Mouse (Mus musculus) embryonic stem cell, embryonic (primary cell): ENCODE results near the gene Snx21.

Source experiments
- CTCF ChIA-PET, 4 experiments: fragments of 300-600 bp in 2 of 4; fragments of 350-600 bp in 2 of 4; sonication (Branson Sonifier 250); formaldehyde crosslinking; loops; one replicate each; lab custom pipeline; 2022; ENCODE audit warnings: inconsistent platforms in 2 of 4; lab: Charles Lee
- POLR2A ChIA-PET, 4 experiments: fragments of 300-600 bp in 2 of 4; fragments of 350-600 bp in 2 of 4; sonication (Branson Sonifier 250); formaldehyde crosslinking; loops; one replicate each; lab custom pipeline; 2022; ENCODE audit warnings: antibody characterized with exemption in 4 of 4, inconsistent platforms in 1 of 4; lab: Charles Lee

Snx21 gene

GRCm38 (mm10) chr2:164821060-164821459, 35.4 kb downstream of the Snx21 start:
- POLR2A ChIA-PET, result interaction anchor here in 3 of 4 experiments (0.5 to 18.2 kb wide), 19 partner anchors 14 to 975 kb away, joined by 3 to 694 read pairs (median 75); partner anchors contain the start of genes Acot8 (in 3 of the 3), Ctsa (in 3 of the 3), Neurl2 (in 3 of the 3) and Zswim3 (in 3 of the 3)
- CTCF ChIA-PET, result interaction anchor here in 3 of 4 experiments (0.6 to 3.3 kb wide), 8 partner anchors 12 to 94 kb away, joined by 3 to 19 read pairs (median 4); partner anchors contain the start of genes Ctsa (in 1 of the 3) and Zfp335 (in 1 of the 3)

GRCm38 (mm10) chr2:164822636-164823165, 37.1 kb downstream of the Snx21 start, which contains the start of gene Zswim1:
Gene Zswim1, plus strand, starts transcription at chr2:164822686.
- ChIA-PET CTCF (interaction anchor here (0.6 to 3.3 kb wide), 23 partner anchors 10 to 322 kb away, joined by 3 to 52 read pairs (median 5); partner anchors contain the start of genes Ctsa (in 2 of the 4), Neurl2 (in 2 of the 4), Acot8 (in 1 of the 4) and Pltp (in 1 of the 4)), POLR2A (interaction anchor here (0.6 to 18.2 kb wide), 88 partner anchors 9 to 751 kb away, joined by 3 to 694 read pairs (median 5); partner anchors contain the start of genes Acot8 (in 4 of the 4), Zswim3 (in 4 of the 4), Ctsa (in 3 of the 4) and Neurl2 (in 3 of the 4))

GRCm38 (mm10) chr2:164823181-164823585, 37.6 kb downstream of the Snx21 start:
- CTCF ChIA-PET, result interaction anchor here (0.6 to 3.3 kb wide), 25 partner anchors 9 to 363 kb away, joined by 3 to 52 read pairs (median 4); partner anchors contain the start of genes Acot8 (in 2 of the 4), Ctsa (in 2 of the 4), Neurl2 (in 2 of the 4) and Zswim3 (in 2 of the 4)

GRCm38 (mm10) chr2:164823969-164824368, 38.3 kb downstream of the Snx21 start:
- CTCF ChIA-PET, result interaction anchor here (0.5 to 4.6 kb wide), 17 partner anchors 9 to 610 kb away, joined by 3 to 52 read pairs (median 5); partner anchors contain the start of genes Acot8 (in 2 of the 4), Zswim3 (in 2 of the 4), Ctsa (in 1 of the 4) and Gm20458 (in 1 of the 4)
- POLR2A ChIA-PET, result interaction anchor here (0.6 to 18.2 kb wide), 92 partner anchors 9 to 1772 kb away, joined by 3 to 694 read pairs (median 6); partner anchors contain the start of genes Acot8 (in 4 of the 4), Ctsa (in 4 of the 4), Zswim3 (in 4 of the 4) and Neurl2 (in 3 of the 4)

More at GRCm38 (mm10) chr2:164823181-164823585, 37.6 kb downstream of the Snx21 start:
- POLR2A ChIA-PET, result interaction anchor here (0.6 to 18.2 kb wide), 90 partner anchors 8 to 752 kb away, joined by 3 to 694 read pairs (median 5); partner anchors contain the start of genes Acot8 (in 4 of the 4), Ctsa (in 4 of the 4), Zswim3 (in 4 of the 4) and Neurl2 (in 3 of the 4)

- CTCF ChIA-PET, result interaction anchor here in 3 of 4 experiments (0.5 to 4.6 kb wide), 6 partner anchors 30 to 700 kb away, joined by 3 to 22 read pairs (median 6); no protein-coding TSS in a partner anchor
- POLR2A ChIA-PET, result interaction anchor here in 3 of 4 experiments (0.6 to 18.2 kb wide), 33 partner anchors 8 to 985 kb away, joined by 3 to 694 read pairs (median 22); partner anchors contain the start of genes Acot8 (in 3 of the 3), Ctsa (in 3 of the 3), Neurl2 (in 3 of the 3) and Zswim3 (in 3 of the 3)
These were observed 39.9 kb downstream of the Snx21 start for GRCm38 (mm10) chr2:164825521-164825920.

- ChIA-PET POLR2A (interaction anchor here in 3 of 4 experiments (0.7 to 18.2 kb wide), 31 partner anchors 8 to 86 kb away, joined by 3 to 694 read pairs (median 5); partner anchors contain the start of genes Acot8 (in 3 of the 3), Zswim3 (in 3 of the 3), Ctsa (in 2 of the 3) and Neurl2 (in 2 of the 3)), CTCF (interaction anchor here in 3 of 4 experiments (0.6 to 4.6 kb wide), 7 partner anchors 10 to 437 kb away, joined by 3 to 22 read pairs (median 3); no protein-coding TSS in a partner anchor)
These were observed 41.7 kb downstream of the Snx21 start for GRCm38 (mm10) chr2:164827146-164827850.

- ChIA-PET POLR2A (interaction anchor here in 3 of 4 experiments (0.5 to 18.2 kb wide), 14 partner anchors 9 to 88 kb away, joined by 3 to 694 read pairs (median 5); partner anchors contain the start of genes Acot8 (in 2 of the 3), Ctsa (in 2 of the 3), Neurl2 (in 2 of the 3) and Zswim3 (in 2 of the 3)), CTCF (no interaction called here)
These were observed 42.8 kb downstream of the Snx21 start, which contains the start of gene Spata25 for GRCm38 (mm10) chr2:164828437-164828836. Gene Spata25, minus strand, starts transcription at chr2:164828537.

- ChIA-PET CTCF (interaction anchor here in 1 of 4 experiments (0.6 kb wide), 1 partner anchor 35 kb away, joined by 3 read pairs; no protein-coding TSS in a partner anchor), POLR2A (interaction anchor here in 2 of 4 experiments (0.6 to 18.2 kb wide), 9 partner anchors 9 to 48 kb away, joined by 3 to 694 read pairs (median 134); partner anchors contain the start of genes Acot8 (in 2 of the 2), Ctsa (in 2 of the 2), Neurl2 (in 2 of the 2) and Zswim3 (in 2 of the 2))
These were observed 43.5 kb downstream of the Snx21 start for GRCm38 (mm10) chr2:164829090-164829489.

- CTCF ChIA-PET, result interaction anchor here in 1 of 4 experiments (1.1 kb wide), 1 partner anchor 15 kb away, joined by 3 read pairs; no protein-coding TSS in a partner anchor
- POLR2A ChIA-PET, result interaction anchor here in 3 of 4 experiments (0.5 to 19.6 kb wide), 19 partner anchors 7 to 1768 kb away, joined by 3 to 527 read pairs (median 6); partner anchors contain the start of genes Acot8 (in 3 of the 3), Zswim1 (in 3 of the 3), Zswim3 (in 3 of the 3) and Spata25 (in 2 of the 3)
These were observed 45.4 kb downstream of the Snx21 start for GRCm38 (mm10) chr2:164831029-164831428.

- ChIA-PET POLR2A (interaction anchor here (0.6 to 19.6 kb wide), 55 partner anchors 9 to 116 kb away, joined by 3 to 527 read pairs (median 6); partner anchors contain the start of genes Acot8 (in 3 of the 4), Zswim1 (in 3 of the 4), Zswim3 (in 3 of the 4) and Pcif1 (in 2 of the 4)), CTCF (interaction anchor here in 3 of 4 experiments (0.5 to 2.8 kb wide), 21 partner anchors 9 to 251 kb away, joined by 3 to 24 read pairs (median 4); partner anchors contain the start of genes Zswim1 (in 2 of the 3), Pltp (in 1 of the 3) and Snx21 (in 1 of the 3))
These were observed 46.6 kb downstream of the Snx21 start for GRCm38 (mm10) chr2:164832032-164832747.

- ChIA-PET CTCF (interaction anchor here (0.5 to 2.8 kb wide), 23 partner anchors 10 to 754 kb away, joined by 3 to 24 read pairs (median 4); partner anchors contain the start of genes Zswim1 (in 2 of the 4), Pltp (in 1 of the 4) and Snx21 (in 1 of the 4)), POLR2A (interaction anchor here (0.6 to 19.6 kb wide), 62 partner anchors 8 to 565 kb away, joined by 3 to 527 read pairs (median 5); partner anchors contain the start of genes Acot8 (in 3 of the 4), Zswim1 (in 3 of the 4), Zswim3 (in 3 of the 4) and Pcif1 (in 2 of the 4))
These were observed 47.2 kb downstream of the Snx21 start, which contains the start of gene Ctsa for GRCm38 (mm10) chr2:164832748-164833301. Gene Ctsa, plus strand, starts transcription at chr2:164832873.

GRCm38 (mm10) chr2:164833314-164833959, 47.8 kb downstream of the Snx21 start, which contains the start of gene Neurl2:
Gene Neurl2, minus strand, starts transcription at chr2:164833456.
- ChIA-PET POLR2A (interaction anchor here in 3 of 4 experiments (0.6 to 19.6 kb wide), 59 partner anchors 7 to 565 kb away, joined by 3 to 527 read pairs (median 6); partner anchors contain the start of genes Acot8 (in 3 of the 3), Zswim1 (in 3 of the 3), Zswim3 (in 3 of the 3) and Pcif1 (in 2 of the 3)), CTCF (interaction anchor here (0.5 to 2.8 kb wide), 19 partner anchors 10 to 754 kb away, joined by 3 to 24 read pairs (median 4); partner anchors contain the start of genes Zswim1 (in 2 of the 4), Pltp (in 1 of the 4), Slc12a5 (in 1 of the 4) and Snx21 (in 1 of the 4))

- POLR2A ChIA-PET, result interaction anchor here in 3 of 4 experiments (0.6 to 19.6 kb wide), 44 partner anchors 10 to 1068 kb away, joined by 3 to 527 read pairs (median 6); partner anchors contain the start of genes Acot8 (in 3 of the 3), Zswim1 (in 3 of the 3), Zswim3 (in 3 of the 3) and Pcif1 (in 2 of the 3)
- CTCF ChIA-PET, result interaction anchor here in 3 of 4 experiments (0.8 to 2.8 kb wide), 6 partner anchors 11 to 41 kb away, joined by 3 to 24 read pairs (median 4); no protein-coding TSS in a partner anchor
These were observed 48.9 kb downstream of the Snx21 start for GRCm38 (mm10) chr2:164834531-164834930.

- ChIA-PET CTCF (interaction anchor here in 3 of 4 experiments (0.9 to 2.8 kb wide), 5 partner anchors 11 to 51 kb away, joined by 3 to 24 read pairs (median 3); no protein-coding TSS in a partner anchor), POLR2A (interaction anchor here in 3 of 4 experiments (0.8 to 19.6 kb wide), 36 partner anchors 10 to 392 kb away, joined by 3 to 527 read pairs (median 6); partner anchors contain the start of genes Acot8 (in 3 of the 3), Zswim1 (in 3 of the 3), Zswim3 (in 3 of the 3) and Pltp (in 2 of the 3))
These were observed 49.5 kb downstream of the Snx21 start for GRCm38 (mm10) chr2:164835164-164835563.
